Mouse (Mus musculus) bone marrow, adult 2 months (tissue): ENCODE results near the gene Armc6.

Source experiments
- CTCF ChIP-seq: fragments of 200-500 bp; IDR thresholded peaks from 2 replicates; pipeline ENCODE4 v1.5.1; 2011; ENCODE audit warnings: low read length, control low read depth; ENCODE audit not compliant: control insufficient read depth, insufficient read depth
- POLR2A ChIP-seq: fragments of 200-500 bp; IDR thresholded peaks from 2 replicates; pipeline ENCODE4 v1.6.1; 2011; ENCODE audit warnings: low read depth, mild to moderate bottlenecking, control low read depth, low read length, borderline replicate concordance; ENCODE audit not compliant: control insufficient read depth

DNA sequence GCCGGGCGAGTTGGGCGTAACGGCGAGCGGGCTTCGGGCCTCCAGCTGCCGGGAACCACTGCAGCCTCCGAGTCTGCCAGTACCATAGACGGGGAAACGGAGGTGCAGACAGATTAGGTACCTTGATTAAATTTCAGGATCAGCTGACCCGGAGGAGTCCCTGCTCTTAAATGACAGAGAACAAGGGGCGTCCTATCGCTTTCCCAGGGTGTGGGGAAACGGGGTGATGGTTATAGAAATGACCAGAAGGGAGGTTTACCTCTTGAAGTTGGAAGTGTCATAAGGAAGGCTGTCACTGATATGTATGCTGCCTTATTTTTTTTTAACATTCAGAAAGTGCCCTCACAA, 489 bp upstream of the Armc6 start:
- TF ChIP-seq POLR2A (no peak), CTCF (no peak)
